Mouse (Mus musculus) cerebellum, adult 2 months (tissue): ENCODE measurements around the gene Amdhd1. TPM values are rescaled to one million over a fixed set of nuclear protein-coding genes. Genes with fewer than 3 reads are reported as not detected.

ENCODE experiments used
- DNase-seq, 2 experiments: peaks; one replicate each; pipeline ENCODE4 v3.0.0; 2021
- H3K27ac ChIP-seq: fragments of 200-500 bp; 2 replicates; pipeline ENCODE4 v1.5.1; 2012; ENCODE audit warnings: low read length, control low read depth, inconsistent platforms; ENCODE audit not compliant: insufficient read depth
- H3K27me3 ChIP-seq: fragments of 200-500 bp; 2 replicates; pipeline ENCODE4 v1.6.1; 2012; ENCODE audit warnings: inconsistent platforms, mild to moderate bottlenecking, low read length, moderate library complexity; ENCODE audit not compliant: control insufficient read depth, insufficient read depth
- H3K4me1 ChIP-seq: fragments of 200-500 bp; 2 replicates; pipeline ENCODE4 v1.6.1; 2011; ENCODE audit warnings: low read length; ENCODE audit not compliant: control insufficient read depth, insufficient read depth
- H3K4me3 ChIP-seq: fragments of 200-500 bp; replicated peaks from 2 replicates; pipeline ENCODE3; 2011; ENCODE audit warnings: mild to moderate bottlenecking, low read depth, low read length, control low read depth; ENCODE audit not compliant: insufficient read depth
- CTCF ChIP-seq: fragments of 200-500 bp; IDR thresholded peaks from 2 replicates; pipeline ENCODE4 v1.5.1; 2011; ENCODE audit warnings: low read depth, mild to moderate bottlenecking, control low read depth, low read length, moderate library complexity, borderline replicate concordance; ENCODE audit not compliant: insufficient read depth
- POLR2A ChIP-seq: fragments of 200-500 bp; IDR thresholded peaks from 2 replicates; pipeline ENCODE4 v1.6.1; 2011; ENCODE audit warnings: low read length, control low read depth, borderline replicate concordance; ENCODE audit not compliant: insufficient read depth
- WGBS: fragments of 180-500 bp; shearing (Covaris S2); methylation state at CpG from one replicate; pipeline ENCODE4 v1.1.7; 2018; 5-methylcytosine and 5-hydroxymethylcytosine counted together
- polyA plus RNA-seq: library from polyadenylated mRNA; depleted of rRNA; stranded (reverse); fragments of >200 nt; gene quantifications from 2 replicates; pipeline ENCODE4 v1.2.3, GENCODE M21; 2012; rRNA removed

The Amdhd1 gene
- not detected in 2 replicates for polyA plus RNA-seq

DNA sequence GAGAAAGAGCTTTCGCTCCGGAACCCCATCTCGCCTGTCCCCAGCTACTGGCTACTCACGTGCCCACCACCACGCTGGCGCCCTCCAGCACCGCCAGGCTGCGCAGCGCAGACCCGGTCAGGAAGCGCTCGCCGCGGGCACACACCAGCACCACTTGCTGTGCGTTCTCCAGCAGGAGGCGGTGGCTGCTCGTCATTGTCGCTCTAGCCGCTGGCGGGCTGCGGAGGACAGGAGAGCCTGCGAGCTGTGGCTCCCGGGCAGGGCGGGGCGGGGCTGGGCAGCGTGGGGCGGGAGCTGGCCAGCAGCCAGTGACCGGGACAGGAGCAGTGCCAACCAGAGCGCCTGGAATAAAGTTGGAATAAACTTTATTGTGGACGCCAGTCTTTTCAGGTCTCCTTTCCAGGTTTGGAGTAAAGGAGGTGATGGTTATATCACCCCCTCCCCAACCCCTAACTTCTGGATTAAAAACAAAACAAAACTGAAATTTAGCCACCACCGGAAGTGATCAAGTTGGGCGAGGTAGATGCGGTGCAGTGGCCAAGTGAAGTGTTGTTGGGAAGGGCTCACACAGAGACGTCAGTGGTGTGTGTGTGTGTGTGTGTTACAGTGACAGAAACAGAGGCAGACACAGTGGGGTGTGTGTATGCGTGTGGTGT is at the start of gene Amdhd1:
TSS of gene Amdhd1 (minus strand) at position 259 of the 656 bp plus-strand sequence.
- Histone ChIP-seq H3K4me3 (peak within 1 kb of the TSS; percentile 27), H3K27ac (no peak within 1 kb of the TSS), H3K27me3 (no peaks in the 10 kb centered on the region), H3K4me1 (peaks cover 4% of the 10 kb centered on the region)
- TF ChIP-seq CTCF (peak; percentile 33; the same call in 1 of the 2 replicates), POLR2A (no peak)
- 2% methylated on average over 35 of the region's 35 CpGs for WGBS
- DNase-seq, result peak; percentile 64

DNA sequence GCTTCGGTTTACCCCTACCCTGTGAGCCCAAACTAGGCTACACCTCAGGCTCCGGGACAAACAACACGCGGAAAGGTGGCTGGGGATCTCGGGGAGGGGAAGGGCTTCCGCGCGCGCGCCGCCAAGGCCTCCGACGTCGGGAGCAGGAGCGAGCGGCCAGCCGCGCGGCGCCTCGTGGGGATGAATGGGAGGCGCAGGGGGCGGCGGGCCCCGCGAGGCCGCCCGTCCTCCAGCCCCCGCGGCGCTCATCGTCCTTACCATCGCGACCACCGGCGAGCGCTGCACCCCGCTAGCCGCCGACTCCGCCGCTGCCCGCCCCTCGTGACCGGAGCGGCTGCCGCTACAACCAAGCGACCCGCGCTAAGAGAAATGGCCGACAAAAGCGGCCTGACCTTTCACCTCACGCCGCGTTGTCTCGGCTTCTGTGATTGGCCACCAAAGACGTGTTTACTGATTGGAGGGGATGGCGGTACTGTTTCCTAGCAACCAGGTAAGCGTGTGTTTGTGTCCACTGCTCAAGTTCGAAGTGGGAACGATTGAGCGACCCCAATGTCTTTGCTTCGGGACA is 49.5 kb upstream of the Amdhd1 start, which contains the start of gene Snrpf:
TSS of gene Snrpf (minus strand) at position 426 of the 568 bp plus-strand sequence.
- WGBS, result under 1% methylated on average over 63 of the region's 63 CpGs
- DNase-seq, result peak; percentile 92 to 98
- Histone ChIP-seq H3K4me3 (peak within 1 kb of the TSS; percentile 87), H3K27me3 (no peaks in the 10 kb centered on the region), H3K27ac (peak within 1 kb of the TSS; percentile 43; the same call in 1 of the 2 replicates), H3K4me1 (peaks cover 3% of the 10 kb centered on the region; the same call in 1 of the 2 replicates)
- peak; percentile 58; the same call in 1 of the 2 replicates for TF ChIP-seq POLR2A
- no peak for TF ChIP-seq CTCF

DNA sequence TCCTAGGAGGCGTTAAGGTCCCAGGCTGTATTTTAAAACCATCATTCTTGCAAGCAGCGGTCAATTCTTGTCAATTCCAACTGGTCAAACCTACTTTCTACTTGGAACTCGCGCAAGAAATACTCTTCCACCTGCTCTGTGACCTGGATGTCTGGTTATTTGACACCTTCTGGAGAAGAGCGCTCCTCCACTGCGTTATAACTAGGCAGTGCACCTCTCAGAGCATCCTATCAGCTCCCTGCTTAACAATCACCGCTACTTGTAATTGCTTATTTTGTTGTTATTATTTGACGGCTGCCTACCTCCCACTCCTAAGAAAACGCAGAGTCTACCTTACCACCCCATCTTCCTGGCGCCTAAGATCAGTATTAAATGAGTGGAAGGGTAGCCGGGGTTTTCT is 49.0 kb upstream of the Amdhd1 start:
- Histone ChIP-seq H3K4me1 (peaks cover 3% of the 10 kb centered on the region; the same call in 1 of the 2 replicates), H3K4me3 (peak overlapping the region; percentile 87), H3K27ac (peak overlapping the region; percentile 43; the same call in 1 of the 2 replicates), H3K27me3 (no peaks in the 10 kb centered on the region)
- DNase-seq, result peak in 1 of 2 experiments; percentile 29
- no peak for TF ChIP-seq POLR2A
- TF ChIP-seq CTCF, result no peak
- under 1% methylated on average over 11 of the region's 11 CpGs for WGBS

DNA sequence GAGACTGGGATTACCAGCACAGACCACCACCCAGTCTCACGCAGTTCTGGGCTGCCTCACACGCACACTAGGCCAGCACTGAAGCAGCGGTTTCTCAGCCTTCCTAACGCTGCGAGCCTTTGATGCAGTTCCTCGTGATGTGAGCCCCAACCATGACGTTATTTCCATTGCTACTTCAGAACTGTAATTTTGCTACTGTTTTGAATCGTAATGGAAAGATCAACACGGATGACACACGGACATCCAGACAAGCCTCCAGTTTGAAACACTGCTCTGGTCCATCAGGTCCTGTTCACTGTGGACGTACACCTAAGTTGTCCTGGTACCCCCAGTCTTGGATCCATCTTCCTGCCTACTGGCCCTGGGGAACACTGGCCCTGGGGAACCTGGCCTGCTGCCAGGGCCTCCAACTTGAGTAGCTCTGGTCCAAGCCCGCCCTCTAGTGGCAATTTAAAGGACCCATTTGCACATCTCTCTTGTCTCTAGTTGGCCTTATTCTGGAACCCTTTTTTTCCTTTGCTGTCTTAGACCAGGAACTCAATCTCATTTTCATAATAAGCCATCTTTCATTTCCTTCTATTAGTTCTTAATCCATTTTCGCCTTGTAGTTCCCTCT is 37.5 kb upstream of the Amdhd1 start:
- Histone ChIP-seq H3K27me3 (no peaks in the 10 kb centered on the region), H3K4me1 (no peaks in the 10 kb centered on the region), H3K4me3 (no peak overlapping the region), H3K27ac (no peak overlapping the region)
- peak; percentile 78 for TF ChIP-seq CTCF
- TF ChIP-seq POLR2A, result no peak
- WGBS, result 66% methylated on average over 13 of the region's 13 CpGs
- peak; percentile 66 to 68 for DNase-seq

DNA sequence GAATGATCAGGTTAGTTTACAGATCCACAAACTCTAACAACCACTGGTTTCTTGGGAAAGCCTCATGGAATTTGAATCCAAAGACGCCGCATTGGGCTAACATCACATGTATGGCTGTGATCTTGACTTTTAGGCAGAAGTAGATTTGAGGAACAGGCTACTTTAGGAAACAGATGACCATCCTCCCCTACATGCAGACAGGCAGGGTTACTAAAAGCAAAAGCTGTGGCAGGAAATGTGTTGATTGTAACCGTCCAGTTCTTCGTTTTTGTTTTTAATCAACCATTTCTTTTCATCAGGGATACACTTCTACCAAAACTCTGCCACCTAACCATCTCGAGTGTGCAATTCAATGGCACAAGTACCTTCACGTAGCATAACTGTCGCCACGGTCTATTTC is 36.1 kb upstream of the Amdhd1 start:
- TF ChIP-seq CTCF, result no peak
- no peak for TF ChIP-seq POLR2A
- 97% methylated on average over 8 of the region's 8 CpGs for WGBS

DNA sequence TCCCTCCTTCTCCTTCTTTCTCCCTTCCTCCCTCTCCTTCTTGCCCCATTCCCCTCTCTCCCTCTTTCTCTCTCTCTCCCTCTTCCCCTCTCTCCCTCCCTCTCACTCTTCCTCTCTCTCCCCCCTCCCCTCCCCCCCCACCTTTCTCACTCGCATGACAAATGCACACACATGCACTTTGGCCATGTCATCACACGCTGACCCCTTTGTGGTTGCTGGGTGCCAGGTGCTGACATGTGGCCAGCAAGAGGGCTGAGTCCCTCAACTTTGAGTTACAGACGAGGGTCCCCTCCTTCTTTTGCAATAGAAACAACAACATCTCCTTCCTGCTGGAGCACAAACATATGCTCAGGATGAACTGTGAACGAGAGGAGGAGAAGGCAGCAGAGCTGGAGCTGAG is 35.1 kb upstream of the Amdhd1 start:
- no peaks in the 10 kb centered on the region for H3K27me3 ChIP-seq
- no peak overlapping the region for H3K27ac ChIP-seq
- no peaks in the 10 kb centered on the region for H3K4me1 ChIP-seq
- 49% methylated on average over 4 of the region's 4 CpGs for WGBS
- TF ChIP-seq CTCF, result no peak
- DNase-seq, result no peak
- H3K4me3 ChIP-seq, result no peak overlapping the region

More for the DNA sequence above, 36.1 kb upstream of the Amdhd1 start:
- H3K4me3 ChIP-seq, result no peak overlapping the region
- no peak for DNase-seq
- H3K27me3 ChIP-seq, result no peaks in the 10 kb centered on the region
- no peak overlapping the region for H3K27ac ChIP-seq
- H3K4me1 ChIP-seq, result no peaks in the 10 kb centered on the region

DNA sequence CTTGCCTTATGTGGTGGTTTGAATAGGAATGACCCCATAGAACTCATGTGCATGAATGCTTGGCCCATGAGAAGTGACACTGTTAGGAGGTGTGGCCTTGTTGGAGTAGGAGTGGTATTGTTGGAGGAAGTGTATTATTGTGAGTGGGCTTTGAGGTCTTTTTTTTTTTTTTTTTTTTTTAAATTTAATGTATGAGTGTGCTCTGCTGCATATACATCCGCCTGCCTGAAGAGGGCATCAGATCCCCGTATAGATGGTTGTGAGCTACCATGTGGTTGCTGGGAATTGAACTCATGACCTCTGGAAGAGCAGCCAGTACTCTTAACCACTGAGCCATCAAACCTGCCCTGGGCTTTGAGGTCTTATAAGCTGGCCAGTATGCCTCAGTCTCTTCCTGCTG is 32.4 kb upstream of the Amdhd1 start:
- Histone ChIP-seq H3K27me3 (no peaks in the 10 kb centered on the region), H3K4me3 (no peak overlapping the region), H3K4me1 (no peaks in the 10 kb centered on the region), H3K27ac (no peak overlapping the region)
- WGBS, result 62% methylated on average over 2 of the region's 2 CpGs
- TF ChIP-seq POLR2A (no peak), CTCF (no peak)
- DNase-seq, result no peak

DNA sequence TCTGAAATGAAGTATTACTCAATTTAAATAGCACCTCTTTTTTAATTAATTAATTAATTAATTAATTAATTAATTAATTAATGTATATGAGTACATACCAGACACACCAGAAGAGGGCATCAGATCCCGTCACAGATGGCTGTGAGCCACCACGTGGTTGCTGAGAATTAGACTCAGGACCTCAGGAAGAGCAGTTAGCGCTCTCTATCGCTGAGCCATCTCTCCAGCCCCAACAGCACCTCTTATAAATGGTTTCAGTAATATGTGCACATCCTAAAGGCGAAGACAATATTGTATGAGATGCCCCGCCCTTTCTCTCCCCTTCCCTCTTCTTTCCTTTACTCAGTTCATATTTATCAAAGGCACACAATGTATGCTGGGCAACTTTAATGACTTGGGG is 28.8 kb upstream of the Amdhd1 start:
- no peak overlapping the region for H3K4me3 ChIP-seq
- 89% methylated on average over 6 of the region's 6 CpGs for WGBS
- TF ChIP-seq POLR2A, result no peak
- TF ChIP-seq CTCF, result no peak

More for the DNA sequence above, 28.8 kb upstream of the Amdhd1 start:
- Histone ChIP-seq H3K27ac (no peak overlapping the region), H3K4me1 (no peaks in the 10 kb centered on the region), H3K27me3 (no peaks in the 10 kb centered on the region)
- DNase-seq, result no peak
